Comparison of ENCODE assay signal across 21 mouse cellular contexts in the genomic region with DNA sequence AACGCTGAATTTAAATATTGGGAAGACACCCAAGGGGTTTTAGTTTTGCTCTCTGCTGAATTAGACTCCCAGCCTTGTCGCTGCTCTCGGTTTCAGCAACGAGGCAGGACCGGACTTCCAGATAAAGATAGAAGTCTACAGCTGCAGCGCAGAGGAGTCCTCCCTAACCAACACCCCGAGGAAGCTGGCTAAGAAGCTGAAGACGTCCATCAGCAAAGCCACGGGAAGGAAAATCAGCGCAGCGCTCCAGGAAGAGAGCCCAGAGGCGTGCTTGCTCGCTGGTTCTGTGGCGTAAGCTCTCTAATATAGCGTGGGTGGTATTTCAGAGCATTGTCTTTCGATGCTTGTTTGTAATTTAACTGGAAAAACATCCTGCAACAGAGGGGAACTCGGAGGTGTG. TPM values are rescaled to one million over a fixed set of nuclear protein-coding genes. Genes with fewer than 3 reads are reported as not detected.
A peak's percentile ranks its signal among the peaks of the same experiment; 100 is the strongest.
DNase-seq lines count a peak whose midpoint lies in the region; ATAC-seq and TF ChIP-seq lines count a peak whose summit lies in the region.
"Had no signal": no experiment of that assay in that cellular context is flagged by ENCODE, and none has a peak within 500 bp of the region (broad histone marks: within the 10 kb centered on the region; RNA-seq: fewer than 3 reads in every experiment).

No protein-coding gene starts in this region.

- ATAC-seq in lung, embryonic 14.5 days (ENCODE audit: insufficient read depth): no peak
- no peak for ATAC-seq in heart, postnatal 0 days (ENCODE audit: insufficient read depth, low read depth)
- no peak for ATAC-seq in erythroblast, adult 5-6 weeks (replicated peaks; ENCODE audit: low FRiP score, poor library complexity, severe bottlenecking)
- ATAC-seq: hindbrain, postnatal 0 days; midbrain, embryonic 15.5 days had no signal

- 0 out of 2 replicates have a peak, but pooled peaks cover 7% of the 10 kb centered on the region for H3K36me3 ChIP-seq in lung, embryonic 14.5 days (ENCODE audit: insufficient read depth)
- no peaks in the 10 kb centered on the region for H3K36me3 ChIP-seq in heart, postnatal 0 days (replicated peaks; ENCODE audit: control insufficient read depth, insufficient read depth, low read length)
- H3K36me3 ChIP-seq: embryonic facial prominence, embryonic 12.5 days; midbrain, embryonic 15.5 days had no signal

- intact Hi-C loops in gastrocnemius, adult 2 months (cut with DNase I): no loop called here

- no peaks in the 10 kb centered on the region for H3K9me3 ChIP-seq in lung, embryonic 14.5 days (ENCODE audit: low read depth, low read length)
- no peaks in the 10 kb centered on the region for H3K9me3 ChIP-seq in heart, postnatal 0 days (replicated peaks; ENCODE audit: control insufficient read depth, low read length)
- H3K9me3 ChIP-seq: embryonic facial prominence, embryonic 12.5 days; forebrain, embryonic 12.5 days; limb, embryonic 10.5 days; megakaryocyte, embryonic 14.5 days; midbrain, embryonic 15.5 days had no signal

- no peak overlapping the region for H3K9ac ChIP-seq in lung, embryonic 14.5 days
- H3K9ac ChIP-seq in heart, postnatal 0 days (replicated peaks; ENCODE audit: low read depth, low read length): no peak overlapping the region
- H3K9ac ChIP-seq: embryonic facial prominence, embryonic 12.5 days; forebrain, embryonic 12.5 days; midbrain, embryonic 15.5 days had no signal

- H3K4me3 ChIP-seq in gastrocnemius, adult 2 months: peak overlapping the region; percentile 50
- no peak overlapping the region for H3K4me3 ChIP-seq in lung, embryonic 14.5 days (ENCODE audit: low read depth, low read length)
- no peak overlapping the region for H3K4me3 ChIP-seq in heart, postnatal 0 days (ENCODE audit: low read depth, low read length)
- H3K4me3 ChIP-seq: embryonic facial prominence, embryonic 12.5 days; forebrain, embryonic 12.5 days; layer of hippocampus, adult 2 months; limb, embryonic 10.5 days; megakaryocyte, embryonic 14.5 days; midbrain, embryonic 15.5 days had no signal

- H3K4me2 ChIP-seq in lung, embryonic 14.5 days: no peak overlapping the region
- peak overlapping the region; percentile 17; the same call in 1 of the 2 replicates for H3K4me2 ChIP-seq in heart, postnatal 0 days (ENCODE audit: low read depth, low read length)
- H3K4me2 ChIP-seq: embryonic facial prominence, embryonic 12.5 days; forebrain, embryonic 12.5 days; liver, embryonic 11.5 days; midbrain, embryonic 15.5 days had no signal

- 72% methylated on average over 17 of the region's 17 CpGs for WGBS in lung, embryonic 14.5 days
- 53% methylated on average over 17 of the region's 17 CpGs for WGBS in heart, postnatal 0 days

- TF ChIP-seq EP300 in heart, postnatal 0 days (IDR thresholded peaks at IDR 0.05; ENCODE audit: low read depth): no peak

- TF ChIP-seq CTCF in gastrocnemius, adult 2 months (IDR thresholded peaks at IDR 0.05): no peak
- TF ChIP-seq CTCF in lung, embryonic 14.5 days (IDR thresholded peaks at IDR 0.05; ENCODE audit: low read depth): no peak
- TF ChIP-seq CTCF in heart, postnatal 0 days (IDR thresholded peaks at IDR 0.05; ENCODE audit: low read depth): no peak

- peak overlapping the region; percentile 82 for H3K27ac ChIP-seq in gastrocnemius, adult 2 months
- no peak overlapping the region for H3K27ac ChIP-seq in lung, embryonic 14.5 days (ENCODE audit: low read depth)
- H3K27ac ChIP-seq in heart, postnatal 0 days (ENCODE audit: low read depth): 0 out of 2 replicates have a peak overlapping the region, but pooled peaks have one; percentile 40
- H3K27ac ChIP-seq: embryonic facial prominence, embryonic 12.5 days; forebrain, embryonic 12.5 days; hindbrain, postnatal 0 days; layer of hippocampus, adult 2 months; limb, embryonic 10.5 days; midbrain, embryonic 15.5 days; stomach, postnatal 0 days had no signal

- DNase-seq in gastrocnemius, adult 2 months: peak; percentile 55
- DNase-seq in gastrocnemius, postnatal 10 days: no peak
- peak; percentile 36 for DNase-seq in lung, embryonic 14.5 days
- DNase-seq in lung, adult 18-20 months: no peak
- DNase-seq in heart, postnatal 0 days (ENCODE audit: low spot score): no peak
- DNase-seq in skeletal muscle tissue, adult 2 months (ENCODE audit: low read depth, low spot score): peak; percentile 36
- DNase-seq: adrenal gland, adult 8-10 months; cerebellum, adult 2 months; kidney, adult 11 months; kidney, postnatal 10 days; thymus, postnatal 14 days had no signal

- no peaks in the 10 kb centered on the region for H3K27me3 ChIP-seq in lung, embryonic 14.5 days (ENCODE audit: insufficient read depth, low read length)
- H3K27me3 ChIP-seq in heart, postnatal 0 days (ENCODE audit: control insufficient read depth, insufficient read depth, low read length): no peaks in the 10 kb centered on the region
- H3K27me3 ChIP-seq: embryonic facial prominence, embryonic 12.5 days; forebrain, embryonic 12.5 days; midbrain, embryonic 15.5 days had no signal

- H3K4me1 ChIP-seq in lung, embryonic 14.5 days (ENCODE audit: insufficient read depth): peaks cover 11% of the 10 kb centered on the region; the same call in 1 of the 2 replicates
- peaks cover 12% of the 10 kb centered on the region for H3K4me1 ChIP-seq in heart, postnatal 0 days (ENCODE audit: control insufficient read depth, insufficient read depth)
- H3K4me1 ChIP-seq: embryonic facial prominence, embryonic 12.5 days; forebrain, embryonic 12.5 days; midbrain, embryonic 15.5 days had no signal

RNA-seq across cellular contexts. Expression of gene Rtkn2, which starts 26.0 kb away (rescaled TPM):
- total RNA-seq in gastrocnemius, adult 2 months (2021): under 1 TPM; 0.11 to 0.31 TPM
- 1 to 10 TPM; 2.2 to 3.0 TPM for total RNA-seq in gastrocnemius, postnatal 10 days (2021)
- polyA plus RNA-seq in lung, embryonic 14.5 days (2014; fragmentation: Nextera tagmentation; extraction: Ambion mirVana): 14.9 and 16.0 TPM in 2 replicates
- total RNA-seq in heart, postnatal 0 days (2014; rRNA removed; ENCODE audit: low replicate concordance): 0.27 and 2.9 TPM in 2 replicates
- 2.1 and 2.2 TPM in 2 replicates for polyA plus RNA-seq in heart, postnatal 0 days (2015; fragmentation: Nextera tagmentation; extraction: Ambion mirVana)
- 1.3 and 7.1 TPM in 2 replicates for total RNA-seq in erythroblast, adult 5-6 weeks (2015; ENCODE audit: low replicate concordance)
- 2.9 and 3.6 TPM in 2 replicates for total RNA-seq in erythroblast, adult 5-6 weeks (2017; ENCODE audit: low replicate concordance)

Comparison
In these comparisons a context has a peak if more than half of its experiments do, and no peak if none do; other contexts are left out.
1. DNase-seq: peak in gastrocnemius, adult 2 months (single experiment), lung, embryonic 14.5 days (single experiment) and skeletal muscle tissue, adult 2 months (single experiment); none in gastrocnemius, postnatal 10 days (single experiment), lung, adult 18-20 months (0 of 2) and heart, postnatal 0 days (single experiment).